Mouse (Mus musculus) forebrain, embryonic 12.5 days (tissue): ENCODE measurements around the gene Ttll3. TPM values are rescaled to one million over a fixed set of nuclear protein-coding genes. Genes with fewer than 3 reads are reported as not detected.

Source experiments
- ATAC-seq: fragments of 200-750 bp; cut with Nextera tagmentation; 2 replicates; pipeline ENCODE4 v1.8.0; 2017; ENCODE audit warnings: moderate TSS enrichment; ENCODE audit not compliant: low FRiP score
- H3K27ac ChIP-seq: fragments of 300-500 bp; sonication (generic); 2 replicates; pipeline ENCODE4 v1.5.1; 2016; ENCODE audit warnings: mild to moderate bottlenecking
- H3K27me3 ChIP-seq: fragments of 300-500 bp; sonication (generic); 2 replicates; pipeline ENCODE4 v1.6.1; 2016; ENCODE audit warnings: mild to moderate bottlenecking
- H3K36me3 ChIP-seq: fragments of 300-500 bp; sonication (generic); replicated peaks from 2 replicates; pipeline ENCODE4 v1.6.1; 2016; ENCODE audit warnings: mild to moderate bottlenecking
- H3K4me1 ChIP-seq: fragments of 300-500 bp; sonication (generic); 2 replicates; pipeline ENCODE4 v1.6.1; 2016
- H3K4me2 ChIP-seq: fragments of 300-500 bp; sonication (generic); 2 replicates; pipeline ENCODE4 v1.6.1; 2016; ENCODE audit warnings: mild to moderate bottlenecking, moderate library complexity
- H3K4me3 ChIP-seq: fragments of 300-500 bp; sonication (generic); replicated peaks from 2 replicates; pipeline ENCODE4 v1.5.1; 2016; ENCODE audit warnings: mild to moderate bottlenecking
- H3K9ac ChIP-seq: fragments of 300-500 bp; sonication (generic); 2 replicates; pipeline ENCODE4 v1.6.1; 2016; ENCODE audit warnings: mild to moderate bottlenecking
- H3K9me3 ChIP-seq: fragments of 300-500 bp; sonication (generic); 2 replicates; pipeline ENCODE4 v1.6.1; 2016
- WGBS: fragments of 180-500 bp; shearing (Covaris S2); methylation state at CpG from one replicate; pipeline ENCODE4 v1.1.7; 2016; 5-methylcytosine and 5-hydroxymethylcytosine counted together
- polyA plus RNA-seq: library from polyadenylated mRNA; unstranded; fragments of >200 nt; fragmentation: Nextera tagmentation; extraction: Ambion mirVana; gene quantifications from 2 replicates; pipeline ENCODE4 v1.2.1, GENCODE M21; 2016

Ttll3 gene
- polyA plus RNA-seq, 1 experiment from 2014 or later = 6.5 TPM

DNA sequence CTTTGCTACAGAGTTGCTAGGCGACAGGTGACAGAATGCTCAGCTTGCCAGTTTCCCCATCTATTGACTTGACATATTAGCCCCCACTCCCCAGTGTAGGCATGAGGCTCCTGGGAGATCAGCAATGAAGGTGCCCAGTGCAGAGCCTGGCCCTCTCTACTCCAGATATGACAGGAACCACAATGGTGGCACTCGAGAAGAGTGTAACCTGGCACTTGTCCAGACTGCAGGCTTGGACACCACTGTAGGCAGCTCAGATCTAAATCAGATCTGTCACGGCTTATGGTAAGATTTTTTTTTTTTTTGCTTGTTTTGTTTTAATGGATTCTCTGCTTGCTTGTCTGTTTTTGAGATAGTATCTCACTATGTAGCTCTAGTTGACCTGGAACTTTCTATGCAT lies 44.6 kb downstream of the Ttll3 start:
- Histone ChIP-seq H3K27ac (no peak overlapping the region), H3K4me3 (no peak overlapping the region), H3K27me3 (no peaks in the 10 kb centered on the region), H3K4me1 (no peaks in the 10 kb centered on the region), H3K9me3 (no peaks in the 10 kb centered on the region), H3K4me2 (no peak overlapping the region), H3K9ac (no peak overlapping the region), H3K36me3 (no peaks in the 10 kb centered on the region)
- WGBS = 85% methylated on average over 3 of the region's 3 CpGs
- no peak for ATAC-seq

DNA sequence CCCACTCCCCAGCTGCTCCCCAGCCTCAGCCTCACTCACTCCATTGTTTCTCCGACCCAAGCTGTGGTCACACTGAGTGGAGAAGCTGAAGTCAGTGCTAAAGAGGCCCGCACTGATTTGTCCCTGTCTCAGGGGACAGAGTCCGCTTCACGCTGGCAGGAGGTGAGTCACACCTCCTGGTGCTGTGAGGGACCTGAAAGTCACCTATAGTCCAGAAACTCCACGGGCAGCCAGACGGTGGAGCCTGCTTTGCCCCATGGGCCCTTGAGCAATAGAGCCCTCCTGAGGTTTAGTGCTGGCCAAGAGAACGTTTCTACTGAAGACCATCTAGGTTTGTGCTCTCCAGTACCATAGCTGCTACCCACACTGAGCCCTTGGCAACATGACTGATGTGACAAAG lies 45.6 kb downstream of the Ttll3 start:
- no peak overlapping the region for H3K4me3 ChIP-seq
- no peak for ATAC-seq
- no peaks in the 10 kb centered on the region for H3K4me1 ChIP-seq
- H3K9ac ChIP-seq = no peak overlapping the region
- H3K9me3 ChIP-seq = no peaks in the 10 kb centered on the region
- H3K4me2 ChIP-seq = no peak overlapping the region
- H3K27me3 ChIP-seq = no peaks in the 10 kb centered on the region
- H3K36me3 ChIP-seq = no peaks in the 10 kb centered on the region
- no peak overlapping the region for H3K27ac ChIP-seq
- WGBS = 79% methylated on average over 7 of the region's 7 CpGs

DNA sequence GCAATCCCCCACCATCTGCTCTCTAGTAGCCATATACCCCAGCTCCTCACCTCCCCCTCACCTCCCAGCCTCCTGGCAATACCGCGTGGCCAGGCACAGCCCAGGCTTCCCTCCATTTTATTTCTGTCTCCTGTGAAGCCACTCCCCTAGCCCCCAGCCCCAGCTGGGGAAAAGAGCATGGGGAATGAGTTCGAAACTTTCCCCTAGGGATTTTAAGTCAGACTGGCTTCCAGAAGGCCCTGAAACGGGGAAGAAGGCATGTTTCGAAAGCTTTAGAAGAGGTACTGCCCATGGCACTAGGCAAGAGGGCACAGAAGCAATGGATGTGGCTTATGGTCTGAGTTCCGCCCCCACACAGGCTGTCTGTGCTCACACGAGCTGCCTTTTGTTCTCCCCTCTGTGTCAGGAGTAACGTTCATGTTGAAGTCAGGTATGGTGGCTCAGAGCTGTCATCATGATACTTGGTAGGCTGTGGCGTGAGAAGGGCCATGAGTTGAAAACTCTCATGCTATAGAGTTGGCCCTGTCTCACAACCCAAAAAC lies 46.7 kb downstream of the Ttll3 start, which contains the start of gene Cidec:
Cidec (minus strand) TSS at position 97 of the 542 bp plus-strand sequence.
- ATAC-seq = no peak
- no peak within 1 kb of the TSS for H3K4me2 ChIP-seq
- H3K27me3 ChIP-seq = no peaks in the 10 kb centered on the region
- no peak within 1 kb of the TSS for H3K4me3 ChIP-seq
- H3K9me3 ChIP-seq = no peaks in the 10 kb centered on the region
- H3K4me1 ChIP-seq = no peaks in the 10 kb centered on the region
- H3K36me3 ChIP-seq = no peaks in the 10 kb centered on the region
- H3K9ac ChIP-seq = no peak within 1 kb of the TSS
- 80% methylated on average over 9 of the region's 9 CpGs for WGBS
- no peak within 1 kb of the TSS for H3K27ac ChIP-seq

DNA sequence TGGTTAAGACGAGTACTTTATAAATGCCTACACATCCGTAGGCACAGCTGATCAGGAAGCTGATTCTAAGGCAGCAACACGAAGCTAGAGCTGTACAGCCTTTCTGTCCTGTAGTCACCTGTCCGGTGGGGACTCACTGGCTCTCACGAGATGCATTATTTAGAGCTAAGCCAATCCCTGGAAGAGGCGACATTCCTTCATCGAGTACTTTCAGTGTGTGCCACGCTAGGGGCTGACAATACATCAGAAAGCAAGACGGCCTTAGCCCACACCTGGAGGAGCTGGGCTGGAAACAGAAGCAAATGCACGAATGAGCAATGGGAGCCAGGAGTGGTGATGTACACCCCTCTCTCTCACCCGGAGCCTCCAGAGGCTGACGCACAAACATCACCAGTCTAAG lies 48.1 kb downstream of the Ttll3 start:
- no peaks in the 10 kb centered on the region for H3K27me3 ChIP-seq
- no peak for ATAC-seq
- no peak overlapping the region for H3K4me2 ChIP-seq
- WGBS = 79% methylated on average over 12 of the region's 12 CpGs
- H3K9ac ChIP-seq = no peak overlapping the region
- no peaks in the 10 kb centered on the region for H3K36me3 ChIP-seq
- H3K27ac ChIP-seq = no peak overlapping the region
- H3K9me3 ChIP-seq = no peaks in the 10 kb centered on the region
- no peaks in the 10 kb centered on the region for H3K4me1 ChIP-seq
- no peak overlapping the region for H3K4me3 ChIP-seq

DNA sequence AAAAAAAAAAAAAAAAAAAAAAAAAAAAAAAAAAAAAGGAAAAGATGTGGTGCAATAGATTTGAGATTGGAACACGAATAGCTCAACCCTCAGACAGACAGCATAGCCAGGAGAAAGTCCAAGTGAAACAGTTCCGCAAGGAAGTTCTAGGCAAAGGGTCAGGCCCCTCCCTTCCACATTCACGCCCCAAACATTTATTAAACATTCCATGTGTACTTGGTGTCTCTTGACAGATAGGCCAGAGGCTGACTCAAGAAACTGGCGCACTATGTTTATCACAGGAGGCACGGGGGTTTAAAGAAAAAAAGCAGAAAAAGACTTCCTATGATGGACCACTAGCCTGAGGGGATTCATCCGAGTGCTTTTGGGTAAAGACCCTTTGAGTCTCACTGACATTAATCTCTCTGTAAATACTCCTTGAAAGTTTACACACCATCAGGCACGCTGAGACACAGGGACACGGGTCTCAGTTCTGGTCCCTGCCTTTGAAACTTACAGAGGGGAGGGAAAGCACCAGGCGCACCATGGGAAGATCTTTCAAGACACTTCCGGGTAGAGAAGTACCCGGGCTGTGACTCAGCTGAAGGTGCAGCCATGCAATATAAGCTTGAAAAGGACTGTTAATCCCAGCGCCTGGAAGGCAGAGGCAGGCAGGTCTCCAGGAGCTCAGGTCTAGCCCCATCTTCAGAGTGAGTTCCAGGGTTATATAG lies 49.8 kb downstream of the Ttll3 start:
- WGBS = 68% methylated on average over 12 of the region's 12 CpGs
- no peak for ATAC-seq
- no peak overlapping the region for H3K4me2 ChIP-seq
- H3K36me3 ChIP-seq = no peaks in the 10 kb centered on the region
- H3K4me3 ChIP-seq = no peak overlapping the region
- H3K4me1 ChIP-seq = peaks cover 9% of the 10 kb centered on the region
- H3K27me3 ChIP-seq = no peaks in the 10 kb centered on the region
- H3K27ac ChIP-seq = no peak overlapping the region
- no peaks in the 10 kb centered on the region for H3K9me3 ChIP-seq
- no peak overlapping the region for H3K9ac ChIP-seq

DNA sequence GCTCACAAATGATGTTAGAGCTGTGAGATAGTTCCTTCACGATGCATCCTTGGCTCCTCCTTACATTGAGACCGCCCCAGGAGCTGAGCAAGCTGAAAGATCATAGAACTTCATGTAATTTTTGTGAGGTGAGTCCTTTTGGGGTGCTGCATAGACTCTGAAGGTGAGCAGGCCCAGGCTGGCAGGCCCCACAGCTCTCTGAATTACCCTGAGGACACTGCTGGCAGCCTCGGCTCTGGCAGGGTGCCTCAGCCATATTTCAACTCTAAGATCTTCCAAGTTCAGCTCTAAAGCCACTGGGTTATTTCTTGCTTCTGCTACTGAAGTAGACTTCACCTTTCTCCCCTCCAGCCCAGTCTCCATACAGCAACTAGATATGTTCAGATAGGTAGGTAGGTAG lies 51.6 kb downstream of the Ttll3 start:
- 86% methylated on average over 3 of the region's 3 CpGs for WGBS
- peaks cover 9% of the 10 kb centered on the region for H3K4me1 ChIP-seq
- peaks cover 6% of the 10 kb centered on the region; the same call in 1 of the 2 replicates for H3K36me3 ChIP-seq
- H3K4me3 ChIP-seq = no peak overlapping the region
- ATAC-seq = no peak
- H3K27me3 ChIP-seq = no peaks in the 10 kb centered on the region
- no peaks in the 10 kb centered on the region for H3K9me3 ChIP-seq
- no peak overlapping the region for H3K9ac ChIP-seq
- no peak overlapping the region for H3K27ac ChIP-seq
- H3K4me2 ChIP-seq = no peak overlapping the region

DNA sequence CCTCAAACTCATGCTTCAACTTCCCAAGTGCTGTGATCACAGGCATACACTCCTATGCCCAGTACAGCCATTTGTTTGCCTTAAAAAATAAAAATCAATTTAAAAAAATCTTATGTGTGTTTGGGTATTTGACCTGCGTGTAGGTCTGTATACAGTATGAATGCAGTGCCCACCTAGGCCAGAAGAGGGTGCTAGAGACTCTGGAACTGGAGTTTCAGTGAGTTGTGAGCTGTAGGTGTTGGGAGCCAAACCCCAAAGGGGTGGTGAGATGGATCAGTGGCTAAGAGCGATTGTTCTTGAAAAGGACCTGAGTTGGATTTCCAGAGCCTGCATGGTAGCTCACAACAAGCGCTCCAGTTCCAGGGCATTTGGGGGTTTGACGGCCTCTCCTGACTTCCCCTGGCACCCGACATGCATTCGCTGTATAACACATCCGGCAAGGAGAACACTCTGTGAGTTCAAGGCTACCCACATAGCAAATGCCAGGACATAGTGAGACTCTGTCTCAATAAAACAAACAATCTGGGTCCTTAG lies 52.2 kb downstream of the Ttll3 start:
- 51% methylated on average over 7 of the region's 7 CpGs for WGBS
- H3K9ac ChIP-seq = no peak overlapping the region
- ATAC-seq = no peak

DNA sequence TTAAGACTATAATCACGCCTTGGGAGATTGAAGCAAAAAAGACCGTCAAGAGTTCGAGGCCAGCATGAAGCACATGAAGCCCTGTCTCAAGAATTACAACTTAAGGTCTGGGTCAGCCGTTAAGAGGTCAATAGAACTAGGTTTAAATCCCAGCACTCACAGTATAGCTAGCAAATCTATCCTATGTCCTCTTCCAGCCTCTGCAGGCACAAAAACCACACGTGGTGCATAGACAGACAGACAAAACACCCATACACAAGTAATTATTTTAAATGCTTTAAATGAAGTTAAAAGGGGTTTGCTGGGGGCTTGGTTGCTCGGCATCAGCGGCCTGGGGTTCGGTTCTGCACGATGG lies 53.0 kb downstream of the Ttll3 start:
- ATAC-seq = peak; percentile 30; the same call in 1 of the 2 replicates
- Histone ChIP-seq H3K27me3 (no peaks in the 10 kb centered on the region), H3K4me3 (peak overlapping the region; percentile 68), H3K4me2 (peak overlapping the region; percentile 88), H3K9ac (peak overlapping the region; percentile 90), H3K27ac (no peak overlapping the region), H3K36me3 (peaks cover 17% of the 10 kb centered on the region), H3K4me1 (peaks cover 9% of the 10 kb centered on the region), H3K9me3 (no peaks in the 10 kb centered on the region)
- WGBS = 41% methylated on average over 9 of the region's 9 CpGs

More for the DNA sequence above, 52.2 kb downstream of the Ttll3 start:
- Histone ChIP-seq H3K27ac (no peak overlapping the region), H3K4me2 (no peak overlapping the region), H3K4me1 (peaks cover 9% of the 10 kb centered on the region), H3K9me3 (no peaks in the 10 kb centered on the region), H3K4me3 (no peak overlapping the region), H3K36me3 (peaks cover 9% of the 10 kb centered on the region), H3K27me3 (no peaks in the 10 kb centered on the region)

DNA sequence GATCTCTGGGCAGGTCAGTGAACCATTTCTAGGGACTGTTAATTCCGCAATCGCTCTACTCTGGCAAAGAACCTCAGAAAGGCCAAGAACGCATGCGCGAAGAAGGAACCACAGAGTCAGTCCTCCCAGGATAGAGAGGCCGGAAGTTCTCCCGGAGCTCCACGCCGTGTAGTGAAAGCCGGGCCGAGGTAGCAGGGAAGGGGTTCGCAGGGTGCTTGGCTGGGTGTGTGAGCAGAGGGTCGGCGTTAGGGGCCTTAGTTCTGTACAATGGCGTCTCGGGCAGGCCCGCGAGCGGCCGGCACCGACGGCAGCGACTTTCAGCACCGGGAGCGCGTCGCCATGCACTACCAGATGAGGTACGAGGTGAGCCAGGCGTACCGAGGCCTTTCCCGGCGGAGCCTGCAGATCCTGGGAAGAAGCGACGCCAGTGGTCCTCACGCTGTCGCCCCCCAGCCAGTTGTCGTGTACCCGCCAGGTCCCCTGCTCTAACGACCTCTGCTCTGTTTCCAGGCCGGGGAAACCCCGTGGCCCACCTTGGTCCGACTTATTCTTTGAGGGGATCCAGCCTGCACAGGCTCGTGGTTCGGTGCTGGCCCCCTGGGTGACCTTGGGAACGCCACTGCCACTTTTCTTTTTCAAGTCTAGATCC lies 53.5 kb downstream of the Ttll3 start, which contains the start of gene Jagn1:
Jagn1 (plus strand) TSS at position 128 of the 649 bp plus-strand sequence.
- H3K27ac ChIP-seq = peak within 1 kb of the TSS; percentile 43
- WGBS = under 1% methylated on average over 45 of the region's 45 CpGs
- H3K4me3 ChIP-seq = peak within 1 kb of the TSS; percentile 68
- peak; percentile 95 for ATAC-seq
- H3K27me3 ChIP-seq = no peaks in the 10 kb centered on the region
- peaks cover 22% of the 10 kb centered on the region for H3K36me3 ChIP-seq
- H3K4me2 ChIP-seq = peak within 1 kb of the TSS; percentile 88
- peak within 1 kb of the TSS; percentile 90 for H3K9ac ChIP-seq
- peaks cover 9% of the 10 kb centered on the region for H3K4me1 ChIP-seq
- no peaks in the 10 kb centered on the region for H3K9me3 ChIP-seq

DNA sequence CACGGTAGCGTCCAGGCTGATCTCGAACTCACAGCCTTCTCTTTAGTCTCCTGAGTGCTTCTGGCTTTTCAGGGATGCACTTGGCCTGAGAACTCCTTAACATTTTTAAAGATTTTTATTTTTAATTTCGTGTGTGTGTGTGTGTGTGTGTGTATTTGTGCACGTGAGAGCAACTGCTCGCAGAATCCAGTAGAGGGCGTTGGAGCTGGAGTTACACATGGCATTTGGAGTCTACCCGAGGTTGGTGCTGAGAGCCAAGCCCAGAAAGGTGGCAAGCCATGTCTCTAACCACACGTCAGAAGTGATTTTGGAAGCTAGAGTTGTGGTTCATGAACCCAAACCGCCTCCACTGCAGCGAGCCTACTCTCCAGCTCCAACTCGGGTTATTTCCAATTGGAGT lies 54.0 kb downstream of the Ttll3 start:
- ATAC-seq = no peak
- 50% methylated on average over 12 of the region's 12 CpGs for WGBS
- H3K4me3 ChIP-seq = peak overlapping the region; percentile 68
- no peaks in the 10 kb centered on the region for H3K9me3 ChIP-seq
- peak overlapping the region; percentile 88 for H3K4me2 ChIP-seq
- no peaks in the 10 kb centered on the region for H3K27me3 ChIP-seq
- H3K27ac ChIP-seq = no peak overlapping the region
- peak overlapping the region; percentile 90 for H3K9ac ChIP-seq
- peaks cover 27% of the 10 kb centered on the region for H3K36me3 ChIP-seq
- H3K4me1 ChIP-seq = peaks cover 9% of the 10 kb centered on the region

DNA sequence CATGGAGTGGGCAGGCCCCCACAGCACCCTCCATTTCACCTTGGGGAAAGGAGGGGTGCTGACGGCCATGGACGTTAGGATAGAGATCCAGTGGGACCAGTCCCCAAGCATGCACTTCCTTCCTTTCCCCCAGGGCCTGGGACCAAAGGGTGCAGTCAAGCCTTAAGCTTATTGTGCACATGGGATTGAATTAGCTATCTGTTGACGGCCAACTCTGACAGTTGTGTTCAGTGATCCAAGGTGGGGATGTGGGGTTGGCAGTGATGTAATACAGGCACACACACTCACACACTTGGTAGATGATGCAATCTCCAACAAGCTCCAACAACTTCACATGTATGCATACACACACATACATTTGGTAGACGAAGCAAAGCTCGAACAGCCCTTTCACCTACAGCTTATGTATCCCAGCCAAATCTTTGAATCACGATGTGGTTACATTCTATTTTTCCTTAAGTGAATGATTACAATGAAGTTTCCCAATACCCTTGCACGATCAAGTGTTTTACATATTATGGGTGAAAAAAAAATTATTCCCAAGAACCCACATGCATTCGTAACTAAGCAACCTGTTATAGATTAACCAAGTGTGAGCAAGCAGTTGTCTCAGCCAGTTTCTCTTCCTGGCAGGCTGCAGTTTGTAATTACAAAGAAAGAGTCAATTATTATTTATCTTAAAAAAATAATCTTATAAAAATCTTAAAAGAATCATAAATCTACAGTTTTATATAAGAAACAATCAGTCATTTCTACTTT lies 55.3 kb downstream of the Ttll3 start:
- Histone ChIP-seq H3K27ac (no peak overlapping the region), H3K36me3 (peaks cover 37% of the 10 kb centered on the region), H3K4me3 (no peak overlapping the region), H3K9ac (no peak overlapping the region), H3K27me3 (no peaks in the 10 kb centered on the region), H3K9me3 (no peaks in the 10 kb centered on the region), H3K4me2 (no peak overlapping the region), H3K4me1 (peaks cover 9% of the 10 kb centered on the region)
- WGBS = 88% methylated on average over 7 of the region's 8 CpGs
- no peak for ATAC-seq

DNA sequence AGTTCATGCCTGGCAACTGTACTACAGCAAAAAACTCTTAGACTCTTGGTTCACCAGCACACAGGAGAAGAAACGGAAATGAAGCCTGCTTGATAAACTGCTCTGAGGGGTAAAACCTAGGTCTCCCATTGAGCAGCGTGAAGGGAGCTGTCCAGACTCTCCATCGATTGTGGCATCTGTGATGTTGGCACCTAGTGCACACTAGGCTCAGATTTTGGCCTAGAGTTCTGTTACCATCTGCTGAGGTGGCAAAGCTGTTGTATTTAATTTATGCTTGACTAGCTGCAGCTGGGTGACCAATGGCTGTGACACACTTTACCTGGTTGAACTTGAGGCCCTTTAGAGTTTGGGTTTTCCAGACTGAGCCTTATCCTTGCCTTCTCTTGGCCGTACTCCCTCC lies 58.6 kb downstream of the Ttll3 start:
- Histone ChIP-seq H3K4me2 (no peak overlapping the region), H3K27ac (no peak overlapping the region), H3K27me3 (no peaks in the 10 kb centered on the region), H3K9ac (no peak overlapping the region), H3K4me1 (peaks cover 9% of the 10 kb centered on the region), H3K9me3 (no peaks in the 10 kb centered on the region), H3K36me3 (peaks cover 37% of the 10 kb centered on the region), H3K4me3 (no peak overlapping the region)
- 93% methylated on average over 4 of the region's 4 CpGs for WGBS
- ATAC-seq = no peak
